Mouse (Mus musculus): ENCODE results near the gene Sgip1. TPM values are rescaled to one million over a fixed set of nuclear protein-coding genes. Genes with fewer than 3 reads are reported as not detected.

The Sgip1 gene
- polyA plus RNA-seq, 1 experiment: not detected

DNA sequence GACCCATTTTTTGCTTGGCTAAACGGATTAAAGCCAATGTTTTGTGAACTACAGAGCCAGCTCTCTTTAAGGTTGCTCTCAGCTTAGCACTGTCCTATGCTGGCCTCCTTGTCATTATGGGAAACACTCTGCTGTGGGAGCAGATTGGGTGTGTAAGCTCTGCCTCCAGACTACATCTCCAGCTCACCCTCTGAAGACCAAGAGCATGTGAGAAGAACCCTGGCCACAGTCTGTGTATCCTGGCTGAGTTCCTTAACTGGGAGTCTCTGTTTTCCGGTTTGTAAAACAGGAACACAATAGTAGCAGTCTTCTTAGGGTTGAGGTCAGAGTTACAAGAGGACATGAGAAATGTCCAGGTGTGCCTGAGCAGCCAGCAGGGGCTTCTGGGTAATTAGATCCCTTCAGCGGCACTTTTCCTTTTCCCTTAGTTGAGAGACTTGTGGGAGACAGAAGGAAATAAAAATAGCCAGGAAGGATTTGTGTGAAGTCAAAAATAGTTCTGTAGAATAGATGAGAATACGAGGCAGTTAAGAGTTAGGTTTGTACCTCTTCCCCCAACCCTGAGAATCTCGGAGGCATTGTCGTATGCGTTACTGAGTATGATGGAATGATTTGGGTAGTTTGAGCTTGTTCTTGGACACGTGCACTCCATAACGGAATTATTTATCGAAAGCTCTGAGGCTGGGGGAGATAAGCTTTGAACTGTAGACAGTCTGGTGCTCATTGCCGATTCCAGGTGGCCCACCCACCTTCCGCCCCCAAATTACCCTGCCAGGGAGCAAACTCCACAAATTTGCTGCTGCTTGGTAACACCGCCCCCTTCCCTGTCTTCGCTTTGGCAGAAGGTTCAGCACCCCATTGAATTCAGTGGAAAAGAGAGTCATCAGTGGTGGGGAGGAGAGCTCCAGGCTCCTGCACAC is 146.9 kb downstream of the Sgip1 start:
- no peak overlapping the region for H3K4me3 ChIP-seq (ENCODE audit: insufficient read depth, low read depth, low read length)
- WGBS: 34% methylated on average over 14 of the region's 14 CpGs
- H3K27ac ChIP-seq (ENCODE audit: insufficient read depth, low read depth, low read length): peak overlapping the region; percentile 84
- H3K4me1 ChIP-seq (ENCODE audit: control insufficient read depth, insufficient read depth, low read length): peaks cover 10% of the 10 kb centered on the region
- TF ChIP-seq POLR2A (IDR thresholded peaks at IDR 0.05; ENCODE audit: insufficient read depth, low read depth, low read length): no peak
- TF ChIP-seq CTCF (IDR thresholded peaks at IDR 0.05; ENCODE audit: insufficient read depth, low read depth, low read length): no peak

DNA sequence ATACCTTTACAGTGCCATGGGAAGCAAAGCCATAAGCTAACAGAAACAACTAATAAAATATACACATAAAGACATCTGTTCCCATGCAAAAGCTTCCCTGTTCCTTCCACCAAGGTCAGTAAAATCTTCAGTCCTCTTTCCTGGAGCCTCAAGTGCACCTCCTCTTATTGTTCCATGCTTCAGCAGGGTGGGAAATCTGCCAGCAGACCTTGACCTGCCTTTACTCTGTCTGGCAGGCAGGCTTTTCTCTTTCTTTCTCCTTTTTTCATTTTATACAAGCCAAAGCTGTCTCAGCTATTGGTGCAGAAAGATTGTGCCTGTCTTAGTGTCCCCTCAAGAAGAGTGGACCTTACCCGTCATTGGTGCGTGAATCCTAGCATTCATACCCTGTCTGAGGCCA is 154.8 kb downstream of the Sgip1 start:
- Histone ChIP-seq H3K4me1 (ENCODE audit: control insufficient read depth, insufficient read depth, low read length) (no peaks in the 10 kb centered on the region), H3K27ac (ENCODE audit: insufficient read depth, low read depth, low read length) (no peak overlapping the region), H3K4me3 (ENCODE audit: insufficient read depth, low read depth, low read length) (no peak overlapping the region)
- WGBS: 97% methylated on average over 2 of the region's 2 CpGs
- TF ChIP-seq POLR2A (IDR thresholded peaks at IDR 0.05; ENCODE audit: insufficient read depth, low read depth, low read length) (no peak), CTCF (IDR thresholded peaks at IDR 0.05; ENCODE audit: insufficient read depth, low read depth, low read length) (no peak)

DNA sequence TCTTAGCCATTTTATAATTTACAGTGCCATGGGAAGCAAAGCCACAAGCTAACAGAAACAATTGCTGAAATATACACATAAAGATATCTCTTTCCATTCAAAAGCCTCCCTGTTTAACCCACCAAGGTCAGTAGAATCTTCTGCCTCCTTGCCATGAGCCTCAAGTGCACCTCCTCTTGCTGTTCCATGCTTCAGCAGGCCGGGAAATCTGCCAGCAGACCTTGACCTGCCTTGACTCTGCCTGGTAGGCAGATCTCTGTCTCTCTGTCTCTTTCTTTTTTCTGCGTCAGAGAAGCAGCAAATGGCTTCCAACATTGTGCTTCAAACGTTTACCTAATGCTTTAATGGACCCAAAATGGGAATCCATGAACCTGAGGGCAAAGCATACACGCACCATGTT is 157.9 kb downstream of the Sgip1 start:
- TF ChIP-seq CTCF (IDR thresholded peaks at IDR 0.05; ENCODE audit: insufficient read depth, low read depth, low read length) (no peak), POLR2A (IDR thresholded peaks at IDR 0.05; ENCODE audit: insufficient read depth, low read depth, low read length) (no peak)
- 75% methylated on average over 4 of the region's 4 CpGs for WGBS
- no peak overlapping the region for H3K27ac ChIP-seq (ENCODE audit: insufficient read depth, low read depth, low read length)
- H3K4me3 ChIP-seq (ENCODE audit: insufficient read depth, low read depth, low read length): no peak overlapping the region
- no peaks in the 10 kb centered on the region for H3K4me1 ChIP-seq (ENCODE audit: control insufficient read depth, insufficient read depth, low read length)

DNA sequence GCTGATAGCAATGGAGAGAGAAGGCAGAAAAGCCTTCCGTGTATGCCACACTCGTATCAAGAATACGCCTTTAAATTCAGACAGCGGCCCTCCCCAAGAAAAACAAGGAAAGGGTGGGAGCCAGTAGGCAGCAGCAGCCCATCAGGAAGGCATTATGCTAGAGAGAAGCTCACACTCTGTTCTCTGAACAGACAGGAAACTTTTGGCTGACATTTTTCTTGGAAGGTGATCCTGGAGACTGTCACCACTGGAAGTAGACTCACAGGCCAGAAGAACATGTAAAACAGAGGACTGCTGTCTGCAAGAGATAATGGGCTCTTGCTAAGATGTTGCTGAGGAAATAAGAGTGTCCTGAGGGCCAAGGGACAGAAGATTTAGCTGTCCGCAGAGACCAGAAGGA is 158.6 kb downstream of the Sgip1 start:
- TF ChIP-seq CTCF (IDR thresholded peaks at IDR 0.05; ENCODE audit: insufficient read depth, low read depth, low read length): no peak
- no peak for TF ChIP-seq POLR2A (IDR thresholded peaks at IDR 0.05; ENCODE audit: insufficient read depth, low read depth, low read length)
- H3K4me3 ChIP-seq (ENCODE audit: insufficient read depth, low read depth, low read length): no peak overlapping the region
- 95% methylated on average over 5 of the region's 5 CpGs for WGBS
- no peaks in the 10 kb centered on the region for H3K4me1 ChIP-seq (ENCODE audit: control insufficient read depth, insufficient read depth, low read length)
- H3K27ac ChIP-seq (ENCODE audit: insufficient read depth, low read depth, low read length): no peak overlapping the region

DNA sequence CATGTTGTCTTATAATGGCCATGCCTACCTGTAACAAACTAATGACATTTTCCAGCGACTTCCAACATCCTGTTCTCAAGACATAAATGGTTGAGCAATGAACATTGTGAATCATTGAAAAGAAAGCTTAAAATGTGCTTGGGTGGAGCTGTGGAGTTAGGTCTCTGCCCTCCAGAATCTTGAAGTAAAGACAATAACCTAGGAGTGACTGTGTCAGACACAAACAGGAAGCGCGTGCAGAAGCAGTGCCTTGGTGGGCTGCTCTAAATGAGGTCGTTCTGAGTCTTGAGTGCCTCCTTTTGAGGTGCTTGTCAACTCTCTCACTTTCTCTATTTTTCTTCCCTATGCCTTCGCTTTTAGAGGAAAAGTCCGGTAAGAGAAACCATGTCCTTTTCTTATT is 159.1 kb downstream of the Sgip1 start:
- Histone ChIP-seq H3K4me3 (ENCODE audit: insufficient read depth, low read depth, low read length) (no peak overlapping the region), H3K4me1 (ENCODE audit: control insufficient read depth, insufficient read depth, low read length) (no peaks in the 10 kb centered on the region), H3K27ac (ENCODE audit: insufficient read depth, low read depth, low read length) (no peak overlapping the region)
- no peak for TF ChIP-seq CTCF (IDR thresholded peaks at IDR 0.05; ENCODE audit: insufficient read depth, low read depth, low read length)
- TF ChIP-seq POLR2A (IDR thresholded peaks at IDR 0.05; ENCODE audit: insufficient read depth, low read depth, low read length): no peak
- WGBS: 86% methylated on average over 6 of the region's 6 CpGs

DNA sequence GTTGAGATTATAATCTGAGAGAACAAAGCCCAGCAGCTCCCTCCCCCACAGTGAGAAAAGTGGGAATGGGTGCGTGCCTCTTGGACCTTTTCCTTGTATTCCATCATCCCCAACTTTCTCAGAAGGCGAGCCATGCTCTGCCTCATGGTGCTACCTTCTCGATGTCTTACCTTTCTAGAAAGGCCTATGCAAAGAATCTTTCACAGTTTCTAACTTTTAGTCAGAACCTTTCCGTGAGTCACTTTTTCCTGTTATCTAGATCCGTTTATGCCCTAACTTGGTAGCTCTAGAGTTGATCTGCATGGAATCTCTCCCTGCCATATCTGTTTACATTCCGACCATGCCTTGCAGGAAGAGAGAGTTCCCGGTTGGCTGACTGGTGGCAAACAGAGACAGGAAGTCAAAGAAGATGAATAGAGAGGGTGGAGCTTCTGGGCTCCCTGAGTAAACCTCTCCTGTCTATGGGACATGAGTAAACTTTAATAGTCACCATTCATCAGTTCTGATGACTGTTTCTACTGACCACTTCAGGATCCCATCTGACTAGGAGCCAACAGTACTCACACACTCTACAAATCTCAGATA is 166.8 kb downstream of the Sgip1 start:
- H3K27ac ChIP-seq (ENCODE audit: insufficient read depth, low read depth, low read length): no peak overlapping the region
- peaks cover 4% of the 10 kb centered on the region for H3K4me1 ChIP-seq (ENCODE audit: control insufficient read depth, insufficient read depth, low read length)
- WGBS: 81% methylated on average over 7 of the region's 7 CpGs
- TF ChIP-seq POLR2A (IDR thresholded peaks at IDR 0.05; ENCODE audit: insufficient read depth, low read depth, low read length) (no peak), CTCF (IDR thresholded peaks at IDR 0.05; ENCODE audit: insufficient read depth, low read depth, low read length) (no peak)
- no peak overlapping the region for H3K4me3 ChIP-seq (ENCODE audit: insufficient read depth, low read depth, low read length)

DNA sequence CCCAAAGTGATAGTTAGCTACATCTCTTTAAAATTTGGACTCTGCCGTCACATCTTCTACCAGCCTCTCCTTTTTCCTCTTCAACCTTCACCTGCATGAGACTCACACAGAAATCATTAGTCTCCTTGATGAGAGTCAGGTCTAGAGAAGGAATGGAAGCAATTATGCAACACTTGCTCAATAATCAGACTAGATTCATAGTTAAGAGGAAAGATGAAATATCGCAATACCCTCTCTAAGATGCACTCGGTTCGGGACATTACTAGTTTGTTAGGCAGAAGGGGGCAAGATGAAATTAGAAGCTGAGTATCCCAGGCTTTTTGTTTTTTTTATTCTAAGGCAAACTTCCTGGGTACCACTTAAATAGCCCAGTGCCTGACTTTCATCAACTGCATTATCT is 169.1 kb downstream of the Sgip1 start:
- Histone ChIP-seq H3K4me3 (ENCODE audit: insufficient read depth, low read depth, low read length) (no peak overlapping the region), H3K27ac (ENCODE audit: insufficient read depth, low read depth, low read length) (no peak overlapping the region), H3K4me1 (ENCODE audit: control insufficient read depth, insufficient read depth, low read length) (peaks cover 6% of the 10 kb centered on the region)
- WGBS: 94% methylated on average over 4 of the region's 4 CpGs
- TF ChIP-seq POLR2A (IDR thresholded peaks at IDR 0.05; ENCODE audit: insufficient read depth, low read depth, low read length): no peak
- TF ChIP-seq CTCF (IDR thresholded peaks at IDR 0.05; ENCODE audit: insufficient read depth, low read depth, low read length): no peak

DNA sequence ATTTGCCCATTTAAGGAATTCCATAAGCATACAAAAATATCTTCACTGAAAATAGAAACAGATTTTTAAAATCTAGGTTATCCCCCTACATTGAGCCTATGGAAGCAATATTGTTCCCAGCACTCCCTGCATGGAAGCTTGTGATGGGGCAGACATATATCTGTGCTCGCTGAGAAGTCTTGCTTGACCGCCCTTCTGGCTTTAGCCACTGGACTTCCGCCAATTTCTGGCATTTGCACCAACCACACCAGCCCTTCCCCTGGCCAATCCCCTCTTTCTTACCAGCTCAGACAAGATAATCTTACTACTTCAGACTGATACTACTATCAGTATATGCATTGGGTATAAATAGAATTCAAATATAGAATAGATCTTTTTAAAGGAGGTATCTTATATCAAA is 172.1 kb downstream of the Sgip1 start:
- no peak overlapping the region for H3K27ac ChIP-seq (ENCODE audit: insufficient read depth, low read depth, low read length)
- no peak overlapping the region for H3K4me3 ChIP-seq (ENCODE audit: insufficient read depth, low read depth, low read length)
- WGBS: 75% methylated on average over 3 of the region's 3 CpGs
- H3K4me1 ChIP-seq (ENCODE audit: control insufficient read depth, insufficient read depth, low read length): peaks cover 6% of the 10 kb centered on the region
- TF ChIP-seq POLR2A (IDR thresholded peaks at IDR 0.05; ENCODE audit: insufficient read depth, low read depth, low read length) (no peak), CTCF (IDR thresholded peaks at IDR 0.05; ENCODE audit: insufficient read depth, low read depth, low read length) (no peak)

DNA sequence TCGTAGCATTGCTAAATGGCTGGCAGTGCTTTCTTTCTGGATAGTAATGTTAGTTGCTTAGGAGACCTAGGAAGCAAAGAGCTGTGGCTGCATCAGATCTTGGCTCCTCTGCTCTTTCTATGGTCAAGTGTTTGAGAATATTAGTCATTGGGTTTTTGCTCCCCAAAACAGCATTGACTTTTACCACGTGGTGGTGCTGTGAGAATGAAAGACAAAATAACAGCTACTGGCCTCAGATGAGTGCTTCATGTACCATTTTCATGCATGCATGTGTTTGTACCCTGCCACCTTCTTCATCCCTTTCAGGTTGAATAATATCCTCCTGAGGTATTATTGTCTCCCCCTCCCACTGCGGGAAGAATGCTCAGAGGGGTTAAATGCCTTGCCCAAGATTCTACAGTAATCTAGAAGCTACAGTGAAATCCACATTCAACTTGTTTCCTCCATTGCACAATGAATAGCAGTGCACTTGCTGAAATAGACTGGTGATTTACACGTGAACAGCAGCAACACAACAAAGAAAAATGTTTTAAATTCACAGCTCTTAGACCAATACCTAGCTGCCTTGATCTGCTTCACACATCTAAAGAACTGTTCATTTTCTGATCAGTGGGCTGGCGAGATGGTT is 172.7 kb downstream of the Sgip1 start:
- Histone ChIP-seq H3K27ac (ENCODE audit: insufficient read depth, low read depth, low read length) (no peak overlapping the region), H3K4me3 (ENCODE audit: insufficient read depth, low read depth, low read length) (no peak overlapping the region), H3K4me1 (ENCODE audit: control insufficient read depth, insufficient read depth, low read length) (peaks cover 6% of the 10 kb centered on the region)
- TF ChIP-seq CTCF (IDR thresholded peaks at IDR 0.05; ENCODE audit: insufficient read depth, low read depth, low read length) (no peak), POLR2A (IDR thresholded peaks at IDR 0.05; ENCODE audit: insufficient read depth, low read depth, low read length) (no peak)
- 61% methylated on average over 5 of the region's 5 CpGs for WGBS
